Mouse (Mus musculus) neural tube, embryonic 13.5 days (tissue): ENCODE measurements around the gene Tenm4. TPM values are rescaled to one million over a fixed set of nuclear protein-coding genes. Genes with fewer than 3 reads are reported as not detected.

Experiments
- ATAC-seq: fragments of 200-750 bp; cut with Nextera tagmentation; 2 replicates; pipeline ENCODE4 v1.8.0; 2017; ENCODE audit warnings: low read depth, mild to moderate bottlenecking, moderate TSS enrichment, moderate library complexity
- H3K27ac ChIP-seq: fragments of 300-500 bp; sonication (generic); replicated peaks from 2 replicates; pipeline ENCODE4 v1.5.1; 2015; ENCODE audit warnings: moderate library complexity, mild to moderate bottlenecking, inconsistent platforms
- H3K27me3 ChIP-seq: fragments of 300-500 bp; sonication (generic); 2 replicates; pipeline ENCODE4 v1.6.1; 2015; ENCODE audit warnings: mild to moderate bottlenecking, inconsistent platforms
- H3K36me3 ChIP-seq: fragments of 300-500 bp; sonication (generic); 2 replicates; pipeline ENCODE4 v1.6.1; 2015; ENCODE audit warnings: mild to moderate bottlenecking, inconsistent platforms
- H3K4me1 ChIP-seq: fragments of 300-500 bp; sonication (generic); replicated peaks from 2 replicates; pipeline ENCODE4 v1.6.1; 2015; ENCODE audit warnings: inconsistent platforms
- H3K4me2 ChIP-seq: fragments of 300-500 bp; sonication (generic); 2 replicates; pipeline ENCODE4 v1.6.1; 2015; ENCODE audit warnings: inconsistent platforms, mild to moderate bottlenecking, moderate library complexity
- H3K4me3 ChIP-seq: fragments of 300-500 bp; sonication (generic); 2 replicates; pipeline ENCODE4 v1.5.1; 2015; ENCODE audit warnings: mild to moderate bottlenecking, inconsistent platforms
- H3K9ac ChIP-seq: fragments of 300-500 bp; sonication (generic); 2 replicates; pipeline ENCODE4 v1.6.1; 2015; ENCODE audit warnings: moderate library complexity, mild to moderate bottlenecking, inconsistent platforms
- H3K9me3 ChIP-seq: fragments of 300-500 bp; sonication (generic); 2 replicates; pipeline ENCODE4 v1.6.1; 2016; ENCODE audit warnings: inconsistent platforms
- WGBS: fragments of 180-500 bp; shearing (Covaris S2); methylation state at CpG from one replicate; pipeline ENCODE4 v1.1.7; 2015; 5-methylcytosine and 5-hydroxymethylcytosine counted together
- polyA plus RNA-seq: library from polyadenylated mRNA; unstranded; fragments of >200 nt; fragmentation: Nextera tagmentation; extraction: Ambion mirVana; gene quantifications from 2 replicates; pipeline ENCODE4 v1.2.1, GENCODE M21; 2015

Gene Tenm4
- polyA plus RNA-seq, 1 experiment from 2014 or later, result 36.8 TPM

GRCm38 (mm10) chr7:96507046-96507445 is 336.0 kb downstream of the Tenm4 start:
- Histone ChIP-seq H3K9ac (no peak overlapping the region), H3K27ac (no peak overlapping the region), H3K4me3 (no peak overlapping the region), H3K4me2 (no peak overlapping the region), H3K4me1 (peaks cover 10% of the 10 kb centered on the region; the same call in 1 of the 2 replicates), H3K36me3 (no peaks in the 10 kb centered on the region), H3K27me3 (no peaks in the 10 kb centered on the region), H3K9me3 (no peaks in the 10 kb centered on the region)
- WGBS, result 85% methylated on average over 8 of the region's 8 CpGs
- ATAC-seq, result no peak

- no peak overlapping the region for H3K9ac ChIP-seq
- no peaks in the 10 kb centered on the region for H3K27me3 ChIP-seq
- no peaks in the 10 kb centered on the region for H3K9me3 ChIP-seq
- no peaks in the 10 kb centered on the region for H3K36me3 ChIP-seq
- no peak overlapping the region for H3K27ac ChIP-seq
- peaks cover 14% of the 10 kb centered on the region for H3K4me1 ChIP-seq
- 89% methylated on average over 5 of the region's 5 CpGs for WGBS
- no peak for ATAC-seq
- H3K4me3 ChIP-seq, result no peak overlapping the region
- no peak overlapping the region for H3K4me2 ChIP-seq
These were observed 339.4 kb downstream of the Tenm4 start for GRCm38 (mm10) chr7:96510396-96510795.

- Histone ChIP-seq H3K27ac (no peak overlapping the region), H3K36me3 (no peaks in the 10 kb centered on the region), H3K27me3 (no peaks in the 10 kb centered on the region), H3K4me1 (peaks cover 14% of the 10 kb centered on the region), H3K9me3 (no peaks in the 10 kb centered on the region), H3K9ac (no peak overlapping the region), H3K4me3 (no peak overlapping the region), H3K4me2 (no peak overlapping the region)
- ATAC-seq, result no peak
- 87% methylated on average over 7 of the region's 7 CpGs for WGBS
These were observed 340.1 kb downstream of the Tenm4 start for GRCm38 (mm10) chr7:96511018-96511609.

DNA sequence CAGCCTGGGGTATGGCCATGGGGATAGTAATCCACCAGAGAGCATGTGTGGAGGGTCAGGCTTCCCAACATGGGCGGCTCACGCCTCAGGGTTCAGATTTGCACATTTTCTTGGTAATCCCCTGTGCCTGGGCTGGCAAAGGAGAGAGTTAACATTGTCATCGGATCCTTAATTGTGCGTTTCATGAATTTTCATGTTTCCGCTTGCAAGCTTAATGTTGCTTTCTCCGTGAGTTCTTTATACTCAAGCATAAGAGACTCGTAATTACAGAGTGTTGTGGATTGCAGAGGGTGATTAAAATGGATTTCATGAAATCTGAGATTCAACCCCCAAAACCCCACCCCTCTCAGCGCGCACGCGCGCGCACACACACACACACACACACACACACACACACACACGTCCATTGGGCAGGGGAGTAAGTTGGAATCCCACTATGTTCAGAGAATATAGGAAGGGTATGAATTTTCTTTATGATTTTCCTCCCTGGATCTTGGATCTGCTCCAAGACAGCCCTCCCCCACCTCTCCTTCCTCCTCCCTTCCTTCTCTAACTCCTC is 341.0 kb downstream of the Tenm4 start:
- Histone ChIP-seq H3K9me3 (no peaks in the 10 kb centered on the region), H3K9ac (no peak overlapping the region), H3K4me2 (no peak overlapping the region), H3K4me3 (no peak overlapping the region), H3K4me1 (peaks cover 14% of the 10 kb centered on the region), H3K36me3 (no peaks in the 10 kb centered on the region), H3K27ac (no peak overlapping the region), H3K27me3 (no peaks in the 10 kb centered on the region)
- no peak; the same call in 1 of the 2 replicates for ATAC-seq
- WGBS, result 67% methylated on average over 14 of the region's 14 CpGs

DNA sequence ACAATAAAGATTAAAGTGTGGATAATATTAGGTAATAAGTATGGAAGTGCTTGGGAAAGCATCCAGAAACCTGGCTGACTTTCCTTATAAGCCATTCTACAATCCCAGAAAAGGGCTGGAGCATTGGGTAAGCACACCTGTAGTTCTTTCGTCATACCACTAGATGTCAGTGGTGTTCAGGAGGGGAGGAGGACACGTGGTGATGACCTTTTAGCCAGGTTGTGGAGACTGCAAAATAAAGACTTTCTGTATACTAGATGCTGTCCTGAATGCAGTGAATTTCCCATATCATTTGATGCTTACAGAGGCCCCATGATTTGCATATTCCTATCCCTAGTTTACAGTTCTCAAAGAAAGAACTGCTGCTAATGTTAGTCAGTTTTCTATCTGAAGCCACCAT is 348.2 kb downstream of the Tenm4 start:
- 0% methylated on average over 2 of the region's 2 CpGs for WGBS
- Histone ChIP-seq H3K4me2 (no peak overlapping the region), H3K27ac (0 out of 2 replicates have a peak overlapping the region, but pooled peaks have one; percentile 14), H3K9me3 (no peaks in the 10 kb centered on the region), H3K9ac (no peak overlapping the region), H3K36me3 (no peaks in the 10 kb centered on the region), H3K4me1 (0 out of 2 replicates have a peak, but pooled peaks cover 3% of the 10 kb centered on the region), H3K4me3 (no peak overlapping the region), H3K27me3 (no peaks in the 10 kb centered on the region)
- no peak for ATAC-seq

- Histone ChIP-seq H3K9me3 (no peaks in the 10 kb centered on the region), H3K9ac (no peak overlapping the region), H3K27ac (no peak overlapping the region), H3K27me3 (no peaks in the 10 kb centered on the region), H3K4me3 (no peak overlapping the region), H3K36me3 (no peaks in the 10 kb centered on the region), H3K4me1 (0 out of 2 replicates have a peak, but pooled peaks cover 7% of the 10 kb centered on the region), H3K4me2 (no peak overlapping the region)
- WGBS, result 65% methylated on average over 7 of the region's 7 CpGs
- no peak for ATAC-seq
These were observed 350.9 kb downstream of the Tenm4 start for GRCm38 (mm10) chr7:96521956-96522355.

- no peak for ATAC-seq
- H3K27me3 ChIP-seq, result no peaks in the 10 kb centered on the region
- no peak overlapping the region for H3K4me2 ChIP-seq
- no peak overlapping the region for H3K4me3 ChIP-seq
- H3K9me3 ChIP-seq, result no peaks in the 10 kb centered on the region
- H3K27ac ChIP-seq, result no peak overlapping the region
- 83% methylated on average over 2 of the region's 2 CpGs for WGBS
- no peaks in the 10 kb centered on the region for H3K36me3 ChIP-seq
- no peak overlapping the region for H3K9ac ChIP-seq
- H3K4me1 ChIP-seq, result 0 out of 2 replicates have a peak, but pooled peaks cover 7% of the 10 kb centered on the region
These were observed 352.6 kb downstream of the Tenm4 start for GRCm38 (mm10) chr7:96523673-96524072.

- Histone ChIP-seq H3K4me3 (no peak overlapping the region), H3K9ac (no peak overlapping the region), H3K36me3 (no peaks in the 10 kb centered on the region), H3K4me2 (no peak overlapping the region), H3K4me1 (0 out of 2 replicates have a peak, but pooled peaks cover 7% of the 10 kb centered on the region), H3K9me3 (no peaks in the 10 kb centered on the region), H3K27ac (no peak overlapping the region), H3K27me3 (no peaks in the 10 kb centered on the region)
- ATAC-seq, result no peak
- 76% methylated on average over 8 of the region's 8 CpGs for WGBS
These were observed 353.6 kb downstream of the Tenm4 start for GRCm38 (mm10) chr7:96524486-96525205.

GRCm38 (mm10) chr7:96525344-96525743 is 354.3 kb downstream of the Tenm4 start:
- Histone ChIP-seq H3K4me3 (no peak overlapping the region), H3K27me3 (no peaks in the 10 kb centered on the region), H3K9me3 (no peaks in the 10 kb centered on the region), H3K9ac (no peak overlapping the region), H3K4me2 (no peak overlapping the region), H3K4me1 (0 out of 2 replicates have a peak, but pooled peaks cover 7% of the 10 kb centered on the region), H3K27ac (no peak overlapping the region), H3K36me3 (no peaks in the 10 kb centered on the region)
- ATAC-seq, result no peak
- 50% methylated on average over 1 of the region's 1 CpGs for WGBS

DNA sequence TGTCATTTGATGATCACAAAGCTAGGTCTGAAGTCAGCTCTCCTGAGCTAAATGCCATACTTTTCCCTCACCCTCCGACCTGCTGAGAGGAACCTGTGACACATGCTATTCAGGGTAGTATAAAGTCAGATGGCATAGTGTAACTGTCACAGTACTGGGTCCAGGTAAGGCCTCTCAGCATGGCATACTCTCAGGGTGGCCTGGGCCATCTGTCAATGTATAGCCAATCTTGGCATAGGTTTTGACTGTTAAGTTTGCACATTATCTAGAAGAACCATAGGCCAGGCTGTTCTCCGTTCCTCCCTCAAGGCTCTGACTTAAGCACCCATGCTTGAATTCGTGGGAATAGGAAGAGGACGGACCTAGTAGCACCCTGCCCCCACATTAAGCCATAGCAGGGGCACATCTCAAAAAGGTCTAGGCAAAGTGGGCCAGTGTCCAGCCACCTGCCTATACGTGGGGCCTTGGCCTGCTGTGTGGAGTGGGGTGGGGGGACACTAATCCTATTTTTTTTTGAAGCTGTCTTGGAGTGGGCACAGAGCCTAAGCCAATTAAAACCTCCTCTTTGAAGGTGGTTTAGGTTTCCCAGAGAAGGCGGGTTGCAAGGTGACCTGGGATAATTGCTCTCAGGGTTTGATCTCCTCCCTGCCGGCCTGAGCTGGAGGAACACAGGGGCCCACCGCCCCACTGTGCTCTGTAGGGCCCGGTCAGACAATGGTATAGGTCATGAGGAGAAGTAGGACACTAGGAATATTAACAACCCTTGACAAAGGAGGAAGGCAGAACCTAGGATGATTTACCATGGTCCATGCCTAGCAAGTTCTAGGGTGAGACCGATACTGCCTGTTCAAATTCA is 359.8 kb downstream of the Tenm4 start:
- no peaks in the 10 kb centered on the region for H3K27me3 ChIP-seq
- H3K4me1 ChIP-seq, result no peaks in the 10 kb centered on the region
- ATAC-seq, result no peak
- no peak overlapping the region for H3K4me2 ChIP-seq
- H3K36me3 ChIP-seq, result no peaks in the 10 kb centered on the region
- no peaks in the 10 kb centered on the region for H3K9me3 ChIP-seq
- H3K4me3 ChIP-seq, result no peak overlapping the region
- H3K9ac ChIP-seq, result no peak overlapping the region
- WGBS, result 52% methylated on average over 10 of the region's 10 CpGs
- no peak overlapping the region for H3K27ac ChIP-seq

GRCm38 (mm10) chr7:96531954-96532737 is 361.1 kb downstream of the Tenm4 start:
- Histone ChIP-seq H3K27ac (no peak overlapping the region), H3K36me3 (no peaks in the 10 kb centered on the region), H3K9ac (no peak overlapping the region), H3K9me3 (no peaks in the 10 kb centered on the region), H3K4me2 (no peak overlapping the region), H3K4me3 (no peak overlapping the region), H3K27me3 (no peaks in the 10 kb centered on the region), H3K4me1 (peaks cover 7% of the 10 kb centered on the region; the same call in 1 of the 2 replicates)
- 39% methylated on average over 5 of the region's 5 CpGs for WGBS
- no peak for ATAC-seq
